Mouse (Mus musculus): ENCODE measurements at regions not wholly inside any gene's neighbourhood (a gene's known extent, or its start where the extent isn't known, plus 50 kb on each side); places are given as distances from the start of the nearest gene placed in this dataset.

GRCm38 (mm10) chr10:44959968-44960367 lies 107.0 kb upstream of the Prep start:
- no peak for DNase-seq (ENCODE audit: inconsistent age in 2 of 2, low spot score in 1 of 2)

GRCm38 (mm10) chr10:44945205-44945725 lies 121.7 kb upstream of the Prep start:
- DNase-seq (ENCODE audit: inconsistent age in 2 of 2, low spot score in 1 of 2), result no peak

GRCm38 (mm10) chr10:44939403-44939802 lies 127.6 kb upstream of the Prep start:
- no peak for DNase-seq (ENCODE audit: inconsistent age in 2 of 2, low spot score in 1 of 2)

GRCm38 (mm10) chr10:44936976-44937500 lies 130.0 kb upstream of the Prep start:
- DNase-seq (ENCODE audit: inconsistent age in 2 of 2, low spot score in 1 of 2), result no peak

DNA sequence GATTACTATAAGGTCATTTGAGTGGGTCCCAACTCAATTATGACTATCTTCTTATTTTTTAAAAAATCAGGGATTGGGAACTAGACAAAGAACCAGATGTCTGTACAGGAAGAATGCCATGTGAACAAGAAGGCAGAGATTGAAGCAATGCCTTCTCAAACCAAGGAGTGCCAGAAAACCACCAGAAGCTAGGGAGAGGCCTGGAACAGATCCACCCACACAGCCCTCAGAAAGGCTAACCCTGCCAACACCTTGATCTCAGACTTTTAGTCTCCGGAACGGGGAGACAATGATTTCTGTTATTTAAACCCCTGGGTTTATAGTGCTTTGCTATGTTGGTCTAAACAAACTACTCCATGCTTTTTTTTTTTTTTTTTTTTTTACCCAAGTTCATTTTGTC lies 136.2 kb upstream of the Prep start:
- no peak for DNase-seq (ENCODE audit: inconsistent age in 2 of 2, low spot score in 1 of 2)

DNA sequence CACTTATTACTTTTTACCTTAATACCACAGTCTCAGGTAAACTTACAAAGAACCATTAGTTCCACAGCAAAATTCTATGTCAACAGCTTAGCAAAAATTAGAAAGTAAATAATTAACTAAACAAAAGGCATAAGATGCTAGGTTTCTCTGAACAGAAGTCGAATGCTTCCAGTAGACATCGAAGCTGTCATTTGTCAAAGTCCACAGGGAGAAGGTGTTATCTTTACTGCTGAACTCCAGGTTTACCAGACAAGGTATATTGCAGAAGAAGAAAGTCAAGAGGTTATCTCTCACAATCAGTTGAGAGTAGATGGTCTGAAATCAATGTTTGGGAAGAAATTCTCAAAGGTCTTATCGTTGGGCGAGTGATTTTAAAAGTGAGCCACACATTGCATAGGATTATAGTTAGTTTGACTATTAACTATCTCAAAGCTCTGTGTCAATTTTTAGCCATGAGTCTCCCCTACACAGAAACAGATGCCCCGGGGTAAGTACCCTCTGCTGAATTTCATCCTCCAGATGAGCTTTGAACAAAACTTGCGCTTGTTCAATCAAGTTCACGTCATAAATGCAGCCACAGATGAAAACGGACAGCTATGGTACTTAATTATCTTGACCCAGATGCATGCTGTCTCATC lies 153.1 kb upstream of the Prep start:
- DNase-seq (ENCODE audit: inconsistent age in 2 of 2, low spot score in 1 of 2), result no peak

- no peak for DNase-seq (ENCODE audit: inconsistent age in 2 of 2, low spot score in 1 of 2)
Observed at GRCm38 (mm10) chr10:44904520-44904919, 162.5 kb upstream of the Prep start.

GRCm38 (mm10) chr10:44901203-44901602 lies 165.8 kb upstream of the Prep start:
- no peak for DNase-seq (ENCODE audit: inconsistent age in 2 of 2, low spot score in 1 of 2)

- DNase-seq (ENCODE audit: inconsistent age in 2 of 2, low spot score in 1 of 2), result no peak
Observed at GRCm38 (mm10) chr10:44892124-44892523, 174.9 kb upstream of the Prep start.

GRCm38 (mm10) chr10:44887081-44887683 lies 179.8 kb upstream of the Prep start:
- no peak for DNase-seq (ENCODE audit: inconsistent age in 2 of 2, low spot score in 1 of 2)

DNA sequence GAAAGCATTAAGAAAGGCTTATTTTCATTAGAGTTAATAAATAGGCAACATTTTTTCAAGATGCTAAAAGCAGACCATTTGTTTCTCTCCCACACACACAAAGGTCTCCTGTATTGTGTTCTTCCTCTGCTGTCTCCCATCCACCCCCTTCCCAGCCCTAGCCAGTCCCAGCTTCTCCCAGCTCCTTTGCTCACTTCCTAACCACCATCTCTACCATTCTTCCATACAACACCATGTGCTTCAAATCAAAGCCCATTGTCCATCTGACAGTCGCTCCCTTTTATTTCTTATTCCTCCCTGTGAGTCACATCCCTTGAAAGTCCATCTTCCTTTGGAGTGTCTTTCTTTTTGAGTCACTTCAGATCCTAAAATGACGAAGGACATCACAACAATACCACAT lies 185.0 kb upstream of the Prep start:
- DNase-seq (ENCODE audit: inconsistent age in 2 of 2, low spot score in 1 of 2), result no peak

DNA sequence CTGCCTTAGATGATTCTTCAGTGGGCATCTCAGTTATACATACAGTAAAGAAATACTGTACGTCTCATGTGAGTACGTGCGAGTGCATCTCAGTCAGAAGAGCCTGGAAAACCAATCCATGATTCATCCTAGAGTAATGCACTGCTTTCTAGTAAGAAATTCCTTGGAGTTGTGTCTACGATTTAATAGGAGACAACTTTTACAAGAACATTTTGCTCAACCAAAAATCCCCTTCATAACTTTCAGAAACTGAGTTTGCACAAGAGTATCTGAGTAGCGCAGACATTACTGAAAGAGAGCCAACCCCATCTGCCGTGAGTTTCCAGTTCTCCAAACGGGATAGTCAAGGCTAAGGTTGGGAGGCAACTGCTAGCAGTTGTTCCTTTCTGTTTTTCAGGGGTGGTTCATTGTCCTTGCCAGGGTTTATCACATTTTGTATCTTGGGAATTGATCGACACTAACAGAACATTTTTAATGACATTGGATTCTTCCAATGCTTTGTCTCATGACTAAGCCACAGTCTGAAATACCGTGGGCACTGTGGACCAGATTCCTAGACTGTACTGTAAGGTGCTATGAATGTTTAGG lies 189.8 kb upstream of the Prep start:
- no peak for DNase-seq (ENCODE audit: inconsistent age in 2 of 2, low spot score in 1 of 2)

GRCm38 (mm10) chr10:44873642-44874285 lies 193.2 kb upstream of the Prep start:
- no peak for DNase-seq (ENCODE audit: inconsistent age in 2 of 2, low spot score in 1 of 2)

DNA sequence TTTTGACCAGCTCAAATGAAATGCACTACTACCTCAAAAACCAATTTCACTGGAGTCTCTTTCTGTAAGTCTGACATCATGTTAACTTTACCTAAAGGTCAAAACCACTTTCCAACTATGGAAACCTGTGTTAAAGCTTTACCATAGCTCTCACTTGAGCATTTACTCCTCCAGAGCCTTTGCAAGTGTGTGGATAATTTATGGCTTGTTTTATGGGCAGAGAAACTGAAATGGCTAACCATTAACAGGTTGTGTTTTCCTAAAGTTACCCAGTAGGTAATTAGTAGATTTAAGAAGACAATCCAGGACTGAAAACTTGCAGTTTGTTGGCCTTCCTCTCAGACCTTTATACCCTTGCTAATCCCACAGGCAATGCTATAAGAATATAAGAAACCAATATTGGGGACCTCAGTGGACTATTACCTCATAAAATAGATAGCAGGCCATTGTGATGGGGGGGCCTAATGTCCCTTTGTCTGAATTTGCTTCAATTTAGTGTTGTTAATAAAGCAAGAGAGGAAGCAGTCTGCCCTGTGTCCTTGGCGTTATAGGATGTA lies 202.7 kb upstream of the Prep start:
- no peak for DNase-seq (ENCODE audit: inconsistent age in 2 of 2, low spot score in 1 of 2)

GRCm38 (mm10) chr10:44862360-44862674 lies 204.7 kb upstream of the Prep start:
- DNase-seq (ENCODE audit: inconsistent age in 2 of 2, low spot score in 1 of 2), result peak in 1 of 2 experiments; percentile 4

DNA sequence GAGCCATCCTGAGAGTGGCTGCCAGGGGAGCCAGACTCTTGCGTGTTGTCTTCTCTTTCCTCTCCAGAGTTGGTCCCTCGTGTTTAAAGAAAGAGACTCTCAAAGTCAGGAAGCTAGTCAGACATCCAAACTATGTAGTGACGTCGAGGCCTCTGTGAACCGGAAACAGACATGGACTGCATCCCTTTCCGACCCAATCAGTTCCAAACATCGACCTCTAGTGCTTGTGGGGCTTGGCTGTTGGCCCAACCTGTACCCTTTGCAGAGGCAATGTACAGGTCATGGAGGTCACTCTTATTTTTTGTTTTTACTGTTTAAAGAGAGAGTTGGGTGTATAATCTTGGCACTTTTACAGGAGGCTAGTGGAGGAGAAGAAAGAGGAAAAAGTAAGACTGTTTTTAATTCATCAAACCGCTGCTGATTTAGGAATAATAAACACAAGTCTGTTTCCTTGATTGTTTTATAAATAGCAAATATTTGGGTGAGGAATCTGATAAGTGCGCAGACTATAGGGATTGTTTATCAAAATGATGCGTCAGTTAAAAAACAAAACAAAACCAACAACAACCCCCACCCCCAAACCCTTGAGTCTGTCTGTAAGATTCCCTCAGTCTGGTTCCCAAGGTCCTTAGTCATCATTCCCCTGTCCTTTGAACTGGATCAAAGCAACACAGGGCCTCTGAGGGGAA lies 205.2 kb upstream of the Prep start:
- peak; percentile 60 to 68 for DNase-seq (ENCODE audit: inconsistent age in 2 of 2, low spot score in 1 of 2)

DNA sequence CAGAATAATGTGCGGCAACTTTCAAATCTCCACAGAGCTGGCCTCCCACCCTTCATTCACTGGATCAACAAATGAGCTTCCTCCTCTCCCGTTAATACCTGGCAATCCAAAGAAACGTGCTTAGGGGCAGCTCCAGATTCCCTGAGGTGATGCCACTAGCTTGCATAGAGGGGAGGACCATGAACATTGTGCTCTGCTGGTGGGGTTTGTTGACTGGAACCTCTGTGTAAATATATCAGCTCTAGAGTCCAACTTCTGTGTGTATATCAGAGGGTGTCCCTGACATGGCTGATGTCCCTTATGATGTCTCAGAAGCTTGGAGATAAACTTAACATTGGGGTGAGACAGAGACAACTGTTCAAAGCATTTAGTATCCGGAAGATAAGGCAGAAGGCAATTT lies 209.6 kb upstream of the Prep start:
- no peak for DNase-seq (ENCODE audit: inconsistent age in 2 of 2, low spot score in 1 of 2)

- no peak for DNase-seq (ENCODE audit: inconsistent age in 2 of 2, low spot score in 1 of 2)
Observed at GRCm38 (mm10) chr10:44854109-44854508, 212.9 kb upstream of the Prep start.

DNA sequence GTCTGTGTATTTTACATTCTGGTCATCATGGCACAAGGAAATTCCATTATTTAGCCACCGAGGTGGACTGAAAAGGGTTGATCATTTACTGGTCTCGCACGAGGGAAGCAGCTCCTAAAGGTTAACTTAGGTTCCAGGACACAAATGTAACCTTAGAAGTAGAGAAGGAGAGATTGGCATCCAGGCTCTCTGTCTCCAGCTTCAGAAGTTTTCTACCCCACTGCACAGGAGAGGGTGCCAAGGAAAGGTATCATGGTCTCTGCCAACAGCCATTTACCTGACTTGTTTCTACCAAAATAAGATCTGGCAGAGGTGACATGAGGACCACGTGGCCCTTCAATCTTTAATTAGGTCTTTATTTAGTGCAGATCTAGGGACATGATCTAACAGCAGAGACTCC lies 218.0 kb upstream of the Prep start:
- DNase-seq (ENCODE audit: inconsistent age in 2 of 2, low spot score in 1 of 2), result no peak

GRCm38 (mm10) chr10:44846765-44847164 lies 220.2 kb upstream of the Prep start:
- DNase-seq (ENCODE audit: inconsistent age in 2 of 2, low spot score in 1 of 2), result no peak

- DNase-seq (ENCODE audit: inconsistent age in 2 of 2, low spot score in 1 of 2), result no peak
Observed at GRCm38 (mm10) chr10:44846149-44846548, 220.9 kb upstream of the Prep start.

All from adrenal gland, adult (tissue).